Mouse (Mus musculus): ENCODE data around the gene Fcgbp. TPM values are rescaled to one million over a fixed set of nuclear protein-coding genes. Genes with fewer than 3 reads are reported as not detected.
"Not testable (repeated sequence)": the region's sequence is repeated elsewhere in the genome, so short reads cannot be mapped to it uniquely, and the experiment has no call there.

The Fcgbp gene
- polyA plus RNA-seq, 1 experiment from 2014 or later, result 0.41 TPM

- Histone ChIP-seq H3K9me3 (ENCODE audit: control insufficient read depth, low read length) (no peaks in the 10 kb centered on the region), H3K9ac (replicated peaks; ENCODE audit: low read depth, low read length) (no peak within 1 kb of the TSS), H3K4me1 (replicated peaks; ENCODE audit: control insufficient read depth, insufficient read depth, low read length) (no peaks in the 10 kb centered on the region), H3K4me3 (replicated peaks; ENCODE audit: low read length) (no peak within 1 kb of the TSS), H3K27ac (ENCODE audit: low read length) (no peak within 1 kb of the TSS), H3K36me3 (ENCODE audit: control insufficient read depth, insufficient read depth) (no peaks in the 10 kb centered on the region), H3K27me3 (replicated peaks; ENCODE audit: control insufficient read depth, insufficient read depth, low read length) (no peaks in the 10 kb centered on the region), H3K4me2 (ENCODE audit: low read length) (no peak within 1 kb of the TSS)
- ATAC-seq, result no peak
- WGBS, result 87% methylated on average over 5 of the region's 5 CpGs
Measured at GRCm38 (mm10) chr7:28129166-28129565, 58.1 kb downstream of the Fcgbp start, which contains the start of gene 9530053A07Rik. Gene 9530053A07Rik (plus strand): TSS chr7:28129466.

- H3K4me3 ChIP-seq (replicated peaks; ENCODE audit: low read length), result no peak overlapping the region
- ATAC-seq, result no peak
- WGBS, result 57% methylated on average over 5 of the region's 5 CpGs
- H3K4me1 ChIP-seq (replicated peaks; ENCODE audit: control insufficient read depth, insufficient read depth, low read length), result no peaks in the 10 kb centered on the region
- H3K9me3 ChIP-seq (ENCODE audit: control insufficient read depth, low read length), result no peaks in the 10 kb centered on the region
- no peaks in the 10 kb centered on the region for H3K36me3 ChIP-seq (ENCODE audit: control insufficient read depth, insufficient read depth)
- no peak overlapping the region for H3K27ac ChIP-seq (ENCODE audit: low read length)
- H3K4me2 ChIP-seq (ENCODE audit: low read length), result no peak overlapping the region
- H3K9ac ChIP-seq (replicated peaks; ENCODE audit: low read depth, low read length), result no peak overlapping the region
- no peaks in the 10 kb centered on the region for H3K27me3 ChIP-seq (replicated peaks; ENCODE audit: control insufficient read depth, insufficient read depth, low read length)
Measured at GRCm38 (mm10) chr7:28137613-28138012, 66.6 kb downstream of the Fcgbp start.

DNA sequence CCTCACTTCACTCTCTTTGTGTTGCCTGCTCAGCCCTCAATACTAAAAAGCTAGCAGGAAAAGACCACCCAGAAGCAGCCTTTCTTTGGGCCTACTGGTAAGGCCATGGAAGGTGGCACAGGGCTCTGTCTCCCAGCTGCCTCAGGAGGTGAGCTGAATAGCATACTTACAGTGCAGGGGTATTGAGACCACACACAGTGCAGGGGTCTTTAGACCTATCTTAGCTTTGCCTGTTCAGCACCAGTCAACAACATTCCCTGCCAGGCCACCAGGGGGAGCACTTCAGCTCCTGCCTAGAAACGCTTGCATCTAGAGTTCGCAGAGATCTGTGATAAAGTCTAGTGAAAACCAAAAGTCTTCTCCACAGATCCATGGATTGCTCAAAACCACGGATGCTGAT is 77.2 kb downstream of the Fcgbp start:
- Histone ChIP-seq H3K9me3 (ENCODE audit: control insufficient read depth, low read length) (peaks cover 5% of the 10 kb centered on the region; the same call in 1 of the 2 replicates), H3K9ac (replicated peaks; ENCODE audit: low read depth, low read length) (no peak overlapping the region), H3K27ac (ENCODE audit: low read length) (no peak overlapping the region), H3K4me2 (ENCODE audit: low read length) (no peak overlapping the region), H3K27me3 (replicated peaks; ENCODE audit: control insufficient read depth, insufficient read depth, low read length) (0 out of 2 replicates have a peak, but pooled peaks cover 3% of the 10 kb centered on the region), H3K4me1 (replicated peaks; ENCODE audit: control insufficient read depth, insufficient read depth, low read length) (no peaks in the 10 kb centered on the region), H3K4me3 (replicated peaks; ENCODE audit: low read length) (no peak overlapping the region), H3K36me3 (ENCODE audit: control insufficient read depth, insufficient read depth) (no peaks in the 10 kb centered on the region)
- ATAC-seq, result peak; percentile 33; the same call in 1 of the 2 replicates
- 16% methylated on average over 3 of the region's 3 CpGs for WGBS

GRCm38 (mm10) chr7:28149841-28150240 is 78.8 kb downstream of the Fcgbp start:
- Histone ChIP-seq H3K27me3 (replicated peaks; ENCODE audit: control insufficient read depth, insufficient read depth, low read length) (0 out of 2 replicates have a peak, but pooled peaks cover 3% of the 10 kb centered on the region), H3K9me3 (ENCODE audit: control insufficient read depth, low read length) (no peaks in the 10 kb centered on the region), H3K4me3 (replicated peaks; ENCODE audit: low read length) (no peak overlapping the region), H3K9ac (replicated peaks; ENCODE audit: low read depth, low read length) (no peak overlapping the region), H3K36me3 (ENCODE audit: control insufficient read depth, insufficient read depth) (no peaks in the 10 kb centered on the region), H3K4me2 (ENCODE audit: low read length) (no peak overlapping the region), H3K27ac (ENCODE audit: low read length) (no peak overlapping the region), H3K4me1 (replicated peaks; ENCODE audit: control insufficient read depth, insufficient read depth, low read length) (no peaks in the 10 kb centered on the region)
- ATAC-seq, result no peak
- WGBS, result 93% methylated on average over 1 of the region's 1 CpGs

DNA sequence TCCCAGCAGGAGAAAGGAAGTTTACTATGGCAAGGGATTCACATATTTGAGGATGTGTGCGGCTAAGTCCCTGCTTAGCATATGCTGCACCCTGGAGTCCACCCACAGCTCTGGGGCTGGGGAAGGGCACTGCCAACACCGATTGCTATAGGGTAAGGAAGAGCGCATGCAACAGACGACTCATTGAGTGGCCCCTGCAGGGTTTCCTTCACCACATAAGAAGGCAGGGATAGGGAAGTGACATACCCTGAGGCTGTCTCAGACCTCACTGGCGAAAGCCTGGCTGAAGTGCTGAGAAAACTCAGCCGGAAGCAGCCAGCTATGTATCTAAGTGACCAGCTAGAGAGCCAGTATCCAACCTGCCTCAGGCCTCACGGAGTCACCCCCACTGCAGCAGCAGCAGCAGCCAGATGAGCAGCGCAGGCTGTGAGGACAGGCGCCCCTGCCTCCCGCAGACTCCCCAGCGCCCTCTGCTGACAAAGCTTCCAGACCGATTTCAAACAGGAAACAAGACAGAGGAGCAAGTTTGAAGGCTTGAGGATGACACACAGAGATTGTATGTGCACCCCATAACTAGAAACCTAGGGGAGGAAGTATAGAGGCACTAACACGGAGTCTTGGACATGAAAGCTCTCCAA is 80.7 kb downstream of the Fcgbp start:
- Histone ChIP-seq H3K9ac (replicated peaks; ENCODE audit: low read depth, low read length) (no peak overlapping the region), H3K27me3 (replicated peaks; ENCODE audit: control insufficient read depth, insufficient read depth, low read length) (0 out of 2 replicates have a peak, but pooled peaks cover under 1% of the 10 kb centered on the region), H3K9me3 (ENCODE audit: control insufficient read depth, low read length) (no peaks in the 10 kb centered on the region), H3K36me3 (ENCODE audit: control insufficient read depth, insufficient read depth) (no peaks in the 10 kb centered on the region), H3K4me3 (replicated peaks; ENCODE audit: low read length) (no peak overlapping the region), H3K4me2 (ENCODE audit: low read length) (no peak overlapping the region), H3K27ac (ENCODE audit: low read length) (no peak overlapping the region), H3K4me1 (replicated peaks; ENCODE audit: control insufficient read depth, insufficient read depth, low read length) (no peaks in the 10 kb centered on the region)
- 17% methylated on average over 13 of the region's 13 CpGs for WGBS
- no peak for ATAC-seq

GRCm38 (mm10) chr7:28153595-28153994 is 82.6 kb downstream of the Fcgbp start:
- not testable (repeated sequence) for H3K27me3 ChIP-seq (replicated peaks; ENCODE audit: control insufficient read depth, insufficient read depth, low read length)
- 42% methylated on average over 5 of the region's 5 CpGs for WGBS

DNA sequence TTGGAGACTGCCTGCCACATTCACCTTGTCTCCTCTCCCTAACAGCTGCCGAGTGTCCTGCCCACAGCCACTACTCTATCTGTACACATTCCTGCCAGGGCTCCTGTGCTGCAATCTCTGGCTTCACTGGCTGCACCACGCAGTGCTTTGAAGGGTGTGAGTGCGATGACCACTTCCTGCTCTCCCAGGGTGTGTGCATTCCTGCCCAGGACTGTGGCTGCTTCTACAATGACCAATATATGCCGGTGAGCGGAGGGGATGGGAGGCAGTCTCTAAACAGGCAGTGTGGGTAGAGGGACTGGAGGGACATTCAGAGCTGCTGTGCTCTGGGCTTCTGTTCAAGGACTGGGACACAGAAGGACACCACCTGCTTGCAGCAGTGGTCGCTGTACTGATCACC is 88.3 kb downstream of the Fcgbp start:
- Histone ChIP-seq H3K27me3 (replicated peaks; ENCODE audit: control insufficient read depth, insufficient read depth, low read length) (no peaks in the 10 kb centered on the region), H3K9ac (replicated peaks; ENCODE audit: low read depth, low read length) (no peak overlapping the region), H3K4me1 (replicated peaks; ENCODE audit: control insufficient read depth, insufficient read depth, low read length) (no peaks in the 10 kb centered on the region), H3K27ac (ENCODE audit: low read length) (no peak overlapping the region), H3K4me3 (replicated peaks; ENCODE audit: low read length) (no peak overlapping the region), H3K4me2 (ENCODE audit: low read length) (no peak overlapping the region), H3K9me3 (ENCODE audit: control insufficient read depth, low read length) (no peaks in the 10 kb centered on the region), H3K36me3 (ENCODE audit: control insufficient read depth, insufficient read depth) (no peaks in the 10 kb centered on the region)
- WGBS, result 72% methylated on average over 6 of the region's 6 CpGs
- no peak for ATAC-seq

More at GRCm38 (mm10) chr7:28153595-28153994, 82.6 kb downstream of the Fcgbp start:
- ATAC-seq; H3K27ac ChIP-seq (ENCODE audit: low read length); H3K4me3 ChIP-seq (replicated peaks; ENCODE audit: low read length); H3K36me3 ChIP-seq (ENCODE audit: control insufficient read depth, insufficient read depth); H3K9ac ChIP-seq (replicated peaks; ENCODE audit: low read depth, low read length); H3K4me2 ChIP-seq (ENCODE audit: low read length); H3K4me1 ChIP-seq (replicated peaks; ENCODE audit: control insufficient read depth, insufficient read depth, low read length); H3K9me3 ChIP-seq (ENCODE audit: control insufficient read depth, low read length): not testable (repeated sequence)

DNA sequence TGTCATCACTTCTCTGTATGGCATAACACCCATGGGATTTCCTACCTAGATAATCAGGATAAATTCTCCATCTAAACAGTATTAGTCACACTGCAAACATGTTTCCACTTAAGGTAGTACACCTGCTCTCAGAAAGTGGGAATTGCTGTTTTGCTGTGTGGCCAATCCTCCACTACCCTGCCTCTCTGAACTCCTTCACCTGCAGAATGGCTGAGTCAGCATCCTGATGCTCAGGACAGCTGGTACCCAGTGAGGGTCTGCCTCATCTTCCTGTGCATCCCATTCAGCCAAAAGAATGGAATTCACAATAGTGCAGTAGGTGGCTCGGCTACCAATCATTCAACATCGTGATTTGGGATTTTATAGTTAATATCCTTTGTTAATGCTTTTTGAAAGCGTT is 88.9 kb downstream of the Fcgbp start:
- no peak for ATAC-seq
- no peak overlapping the region for H3K27ac ChIP-seq (ENCODE audit: low read length)
- no peaks in the 10 kb centered on the region for H3K36me3 ChIP-seq (ENCODE audit: control insufficient read depth, insufficient read depth)
- H3K27me3 ChIP-seq (replicated peaks; ENCODE audit: control insufficient read depth, insufficient read depth, low read length), result no peaks in the 10 kb centered on the region
- H3K9me3 ChIP-seq (ENCODE audit: control insufficient read depth, low read length), result no peaks in the 10 kb centered on the region
- H3K9ac ChIP-seq (replicated peaks; ENCODE audit: low read depth, low read length), result no peak overlapping the region
- no peak overlapping the region for H3K4me3 ChIP-seq (replicated peaks; ENCODE audit: low read length)
- no peaks in the 10 kb centered on the region for H3K4me1 ChIP-seq (replicated peaks; ENCODE audit: control insufficient read depth, insufficient read depth, low read length)
- H3K4me2 ChIP-seq (ENCODE audit: low read length), result no peak overlapping the region
- WGBS, result 73% methylated on average over 3 of the region's 3 CpGs

DNA sequence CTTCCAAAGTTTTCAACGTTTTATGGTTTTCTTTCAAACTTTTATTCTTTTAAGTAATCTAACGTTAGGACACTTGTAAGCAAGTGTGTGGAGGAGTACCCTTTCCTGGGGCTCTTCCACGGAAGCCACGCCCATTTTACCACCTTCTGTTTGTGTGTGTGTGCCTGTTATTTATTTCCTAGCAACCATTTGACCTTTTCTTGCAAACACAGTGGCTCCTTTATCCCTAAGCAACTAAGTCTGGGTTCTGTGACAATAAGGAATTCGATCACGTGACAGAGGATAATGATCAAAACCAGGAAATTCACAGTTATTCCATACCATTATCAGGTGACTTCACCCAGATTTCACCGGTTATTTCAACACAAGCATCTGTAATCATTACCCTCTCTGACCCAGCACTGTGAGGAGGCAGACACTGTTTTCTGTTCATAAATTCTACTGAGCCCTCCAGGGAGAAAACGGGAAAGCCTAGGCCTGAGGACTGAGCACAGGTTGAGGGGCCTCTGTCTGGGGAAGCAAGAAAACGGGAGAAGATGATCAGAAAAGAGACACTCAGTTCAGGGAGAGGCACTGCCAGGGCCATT is 90.2 kb downstream of the Fcgbp start:
- Histone ChIP-seq H3K27ac (ENCODE audit: low read length) (no peak overlapping the region), H3K4me2 (ENCODE audit: low read length) (no peak overlapping the region), H3K4me3 (replicated peaks; ENCODE audit: low read length) (no peak overlapping the region), H3K9me3 (ENCODE audit: control insufficient read depth, low read length) (peaks cover 3% of the 10 kb centered on the region; the same call in 1 of the 2 replicates), H3K9ac (replicated peaks; ENCODE audit: low read depth, low read length) (no peak overlapping the region), H3K4me1 (replicated peaks; ENCODE audit: control insufficient read depth, insufficient read depth, low read length) (no peaks in the 10 kb centered on the region), H3K36me3 (ENCODE audit: control insufficient read depth, insufficient read depth) (no peaks in the 10 kb centered on the region), H3K27me3 (replicated peaks; ENCODE audit: control insufficient read depth, insufficient read depth, low read length) (no peaks in the 10 kb centered on the region)
- WGBS, result 60% methylated on average over 9 of the region's 9 CpGs
- ATAC-seq, result no peak
